Mouse (Mus musculus) heart, postnatal 0 days (tissue): ENCODE results near the gene Gsta1. TPM values are rescaled to one million over a fixed set of nuclear protein-coding genes. Genes with fewer than 3 reads are reported as not detected.
"Not testable (repeated sequence)": the region's sequence is repeated elsewhere in the genome, so short reads cannot be mapped to it uniquely, and the experiment has no call there.

ENCODE experiments used
- ATAC-seq: fragments of 200-750 bp; cut with Nextera tagmentation; 2 replicates; pipeline ENCODE4 v1.8.0; 2017; ENCODE audit warnings: low read depth, moderate number of reproducible peaks, moderate library complexity; ENCODE audit not compliant: insufficient read depth
- DNase-seq: peaks from one replicate; pipeline ENCODE4 v3.0.0-alpha.2; 2016; ENCODE audit warnings: low spot score
- H3K27ac ChIP-seq: fragments of 300-500 bp; sonication (generic); 2 replicates; pipeline ENCODE4 v1.5.1; 2014; ENCODE audit warnings: low read depth, mild to moderate bottlenecking
- H3K27me3 ChIP-seq: fragments of 300-500 bp; sonication (generic); 2 replicates; pipeline ENCODE4 v1.6.1; 2014; ENCODE audit warnings: low read length, mixed read lengths; ENCODE audit not compliant: control insufficient read depth, insufficient read depth
- H3K36me3 ChIP-seq: fragments of 300-500 bp; sonication (generic); replicated peaks from 2 replicates; pipeline ENCODE4 v1.6.1; 2014; ENCODE audit warnings: low read length, mixed read lengths; ENCODE audit not compliant: control insufficient read depth, insufficient read depth
- H3K4me1 ChIP-seq: fragments of 300-500 bp; sonication (generic); 2 replicates; pipeline ENCODE4 v1.6.1; 2014; ENCODE audit warnings: antibody characterized with exemption; ENCODE audit not compliant: control insufficient read depth, insufficient read depth
- H3K4me2 ChIP-seq: fragments of 300-500 bp; sonication (generic); 2 replicates; pipeline ENCODE4 v1.6.1; 2014; ENCODE audit warnings: low read depth, mild to moderate bottlenecking, low read length, moderate library complexity
- H3K4me3 ChIP-seq: fragments of 300-500 bp; sonication (generic); 2 replicates; pipeline ENCODE4 v1.5.1; 2014; ENCODE audit warnings: low read depth, low read length
- H3K9ac ChIP-seq: fragments of 300-500 bp; sonication (generic); replicated peaks from 2 replicates; pipeline ENCODE4 v1.6.1; 2014; ENCODE audit warnings: low read depth, low read length, mixed read lengths
- H3K9me3 ChIP-seq: fragments of 300-500 bp; sonication (generic); replicated peaks from 2 replicates; pipeline ENCODE4 v1.6.1; 2016; ENCODE audit warnings: low read length; ENCODE audit not compliant: control insufficient read depth
- CTCF ChIP-seq: IDR thresholded peaks from 2 replicates; pipeline ENCODE4 v1.5.1; 2016; ENCODE audit warnings: antibody characterized with exemption, control low read depth, low read depth
- EP300 ChIP-seq: IDR thresholded peaks from 2 replicates; pipeline ENCODE4 v1.6.1; 2016; ENCODE audit warnings: antibody characterized with exemption, low read depth
- WGBS: fragments of 180-500 bp; shearing (Covaris S2); extraction: QIAGEN DNeasy Blood & Tissue Kit; methylation state at CpG from one replicate; pipeline ENCODE4 v1.1.7; 2014; 5-methylcytosine and 5-hydroxymethylcytosine counted together
- polyA plus RNA-seq: library from polyadenylated mRNA; unstranded; fragments of >200 nt; fragmentation: Nextera tagmentation; extraction: Ambion mirVana; gene quantifications from 2 replicates; pipeline ENCODE4 v1.2.1, GENCODE M21; 2015
- total RNA-seq: library from RNA; depleted of rRNA; stranded (reverse); fragments of >200 nt; gene quantifications from 2 replicates; pipeline ENCODE4 v1.2.3, GENCODE M21; 2014; ENCODE audit warnings: low replicate concordance; rRNA removed

The Gsta1 gene
- not detected in 2 replicates for total RNA-seq
- 0.45 TPM in 1 of 2 replicates, not detected in the other for polyA plus RNA-seq

DNA sequence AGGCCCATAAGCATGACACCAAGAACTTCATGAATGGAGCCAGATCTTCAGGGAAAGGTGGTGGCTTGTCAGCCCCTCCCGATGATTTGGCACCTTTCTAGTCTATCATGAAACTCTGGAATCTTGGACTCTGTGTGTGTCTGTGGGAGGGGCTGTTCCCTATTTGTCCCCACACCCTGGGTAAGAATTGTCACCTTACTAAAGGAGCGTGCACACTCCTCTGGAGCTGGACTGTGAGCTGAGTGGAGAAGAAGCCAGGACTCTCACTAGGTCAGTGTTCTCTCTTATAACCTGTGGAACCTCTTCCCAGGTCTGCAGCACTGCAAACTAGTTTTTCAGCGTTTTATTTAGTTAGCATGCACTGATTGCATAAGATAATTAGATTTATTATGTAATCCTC is at the start of gene Gsta1:
Gsta1 (plus strand) TSS at position 196 of the 400 bp plus-strand sequence.
- not testable (repeated sequence) for H3K9me3 ChIP-seq, H3K36me3 ChIP-seq, H3K4me1 ChIP-seq, ATAC-seq, DNase-seq, H3K4me3 ChIP-seq, H3K9ac ChIP-seq, H3K27me3 ChIP-seq, H3K4me2 ChIP-seq, H3K27ac ChIP-seq
- 77% methylated on average over 2 of the region's 3 CpGs for WGBS

DNA sequence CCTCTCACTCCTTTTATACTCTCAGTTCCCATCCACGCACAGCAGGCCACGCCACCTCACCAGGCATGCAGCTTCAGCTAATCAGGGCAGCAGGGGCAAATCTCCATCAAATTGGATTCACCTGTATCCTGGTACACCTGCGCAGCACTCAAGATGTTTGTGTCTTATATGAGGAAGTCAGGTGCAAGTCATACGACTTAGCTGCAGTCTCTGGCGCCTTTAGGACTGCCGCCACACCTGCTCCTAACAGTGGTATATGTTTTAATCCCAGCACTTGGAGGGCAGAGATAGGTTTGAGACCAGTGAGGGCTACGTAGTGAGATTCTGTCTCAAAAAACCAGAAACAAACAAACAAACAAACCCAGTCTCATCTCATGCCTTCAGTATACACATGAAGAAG is 48.0 kb upstream of the Gsta1 start, which contains the start of gene Gsta4:
Gsta4 (plus strand) TSS at position 301 of the 400 bp plus-strand sequence.
- not testable (repeated sequence) for H3K4me3 ChIP-seq, H3K9ac ChIP-seq, H3K36me3 ChIP-seq, H3K27ac ChIP-seq, DNase-seq, H3K4me2 ChIP-seq, ATAC-seq, H3K4me1 ChIP-seq, H3K9me3 ChIP-seq, H3K27me3 ChIP-seq
- 93% methylated on average over 4 of the region's 7 CpGs for WGBS

DNA sequence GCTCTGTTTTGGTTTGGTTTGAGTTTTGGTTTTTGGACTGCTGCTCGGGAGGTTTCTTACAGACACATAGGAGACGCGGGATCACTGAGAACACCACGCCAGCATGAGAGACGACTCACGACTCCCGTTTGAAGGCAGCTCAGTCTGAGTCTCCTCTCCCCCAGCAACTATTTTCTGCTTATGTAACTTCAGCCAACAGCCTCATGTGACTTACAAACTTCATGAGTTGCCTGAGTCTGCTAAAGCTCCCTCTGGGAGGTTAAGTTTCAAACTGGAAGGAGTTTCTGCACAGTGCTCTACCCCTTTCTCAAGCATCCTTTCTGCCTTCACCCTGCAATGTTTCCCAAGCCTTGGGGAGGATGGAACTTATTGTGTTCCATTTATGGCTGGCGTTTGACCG is 44.8 kb upstream of the Gsta1 start:
- H3K4me1 ChIP-seq: 0 out of 2 replicates have a peak, but pooled peaks cover 4% of the 10 kb centered on the region

DNA sequence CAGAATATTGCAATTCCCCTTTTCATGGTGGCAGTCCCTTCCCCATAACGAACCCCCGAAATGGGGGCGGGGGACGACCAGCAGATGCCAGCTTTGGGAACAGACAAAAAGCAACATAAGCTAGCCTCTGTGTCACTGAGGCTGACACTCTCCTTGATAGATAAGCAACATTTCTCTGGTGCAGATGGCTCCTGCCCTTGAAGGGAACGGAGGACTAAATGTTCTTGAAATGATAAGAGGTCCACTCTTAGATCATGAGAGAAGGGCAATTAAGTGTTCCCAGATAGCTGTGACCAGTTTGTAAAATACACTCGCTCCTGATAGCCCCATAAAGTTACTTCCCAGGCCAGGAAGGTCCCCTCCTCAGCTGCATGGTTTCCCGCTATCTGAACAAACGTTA is 41.5 kb upstream of the Gsta1 start:
- Histone ChIP-seq H3K36me3 (no peaks in the 10 kb centered on the region), H3K4me2 (no peak overlapping the region), H3K9me3 (no peaks in the 10 kb centered on the region), H3K27ac (no peak overlapping the region), H3K9ac (no peak overlapping the region), H3K4me3 (no peak overlapping the region), H3K4me1 (0 out of 2 replicates have a peak, but pooled peaks cover 11% of the 10 kb centered on the region), H3K27me3 (no peaks in the 10 kb centered on the region)
- ATAC-seq (no peak), DNase-seq (no peak)
- TF ChIP-seq EP300 (no peak), CTCF (no peak)
- WGBS: 52% methylated on average over 8 of the region's 8 CpGs

More for the DNA sequence above, 44.8 kb upstream of the Gsta1 start:
- Histone ChIP-seq H3K9ac (no peak overlapping the region), H3K4me3 (no peak overlapping the region), H3K27me3 (no peaks in the 10 kb centered on the region), H3K27ac (no peak overlapping the region), H3K36me3 (no peaks in the 10 kb centered on the region), H3K9me3 (no peaks in the 10 kb centered on the region), H3K4me2 (no peak overlapping the region)
- ATAC-seq (no peak), DNase-seq (peak; percentile 3)
- TF ChIP-seq CTCF: no peak
- no peak for TF ChIP-seq EP300
- 76% methylated on average over 9 of the region's 9 CpGs for WGBS

DNA sequence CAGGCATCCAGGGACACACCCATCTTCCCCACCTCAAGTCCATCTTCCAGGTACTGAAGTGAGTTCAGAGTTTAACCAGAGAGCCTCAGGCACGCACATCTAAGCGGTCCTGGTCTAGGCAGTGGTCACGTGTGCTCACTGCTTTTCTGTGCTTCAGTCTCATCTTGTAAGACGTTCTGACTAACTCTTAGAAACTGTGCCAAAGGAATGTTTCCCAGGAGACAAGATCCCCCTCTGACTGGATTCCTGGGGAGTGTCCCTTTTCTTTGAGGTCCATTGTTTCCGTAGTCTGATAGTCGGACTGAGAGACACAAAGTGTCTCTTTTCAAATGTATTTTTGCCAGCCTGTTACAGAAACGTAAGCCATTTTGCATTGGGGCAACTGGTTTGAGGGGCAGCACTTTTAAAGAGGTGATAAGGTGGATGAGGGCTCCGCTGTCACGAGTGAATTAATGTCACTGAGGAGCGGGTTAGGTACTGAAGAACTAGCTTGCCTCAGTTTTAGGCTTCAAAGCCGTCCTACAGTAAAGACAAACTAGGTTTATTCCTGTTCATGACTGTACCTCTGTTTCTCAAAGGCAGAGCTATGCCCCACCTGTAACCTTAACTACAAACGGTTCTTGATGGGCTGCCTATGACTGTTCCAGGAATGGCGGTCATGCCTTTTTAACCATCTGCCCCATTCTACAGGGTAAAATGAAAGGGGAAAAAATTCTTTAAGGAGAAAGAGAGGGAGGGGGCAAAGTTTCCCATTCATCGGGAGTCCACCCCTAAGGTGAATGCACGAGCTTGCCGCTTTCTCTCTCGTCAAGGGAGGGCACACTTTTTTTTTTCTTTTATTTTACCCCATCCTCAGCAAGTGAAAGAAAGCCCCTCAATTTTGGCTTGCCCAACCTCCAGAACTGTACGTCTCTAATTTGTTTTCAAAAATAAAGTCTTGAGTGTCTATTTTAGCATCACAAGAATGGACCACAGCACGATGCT is 39.5 kb upstream of the Gsta1 start:
- no peak overlapping the region for H3K27ac ChIP-seq
- no peaks in the 10 kb centered on the region for H3K9me3 ChIP-seq
- DNase-seq (peak; percentile 30), ATAC-seq (no peak)
- 6% methylated on average over 19 of the region's 19 CpGs for WGBS
- no peaks in the 10 kb centered on the region for H3K36me3 ChIP-seq
- TF ChIP-seq CTCF (no peak), EP300 (no peak)
- 0 out of 2 replicates have a peak, but pooled peaks cover 11% of the 10 kb centered on the region for H3K4me1 ChIP-seq
- H3K9ac ChIP-seq: peak overlapping the region; percentile 64
- H3K4me2 ChIP-seq: peak overlapping the region; percentile 69
- H3K27me3 ChIP-seq: no peaks in the 10 kb centered on the region
- peak overlapping the region; percentile 53 for H3K4me3 ChIP-seq
